Mouse (Mus musculus) intestine, postnatal 0 days (tissue): ENCODE data around the gene Midn. TPM values are rescaled to one million over a fixed set of nuclear protein-coding genes. Genes with fewer than 3 reads are reported as not detected.
A peak's percentile ranks its signal among the peaks of the same experiment; 100 is the strongest.

Experiments
- ATAC-seq: fragments of 200-750 bp; cut with Nextera tagmentation; 2 replicates; pipeline ENCODE4 v1.8.0; 2017; ENCODE audit warnings: mild to moderate bottlenecking, moderate TSS enrichment, moderate library complexity
- H3K27ac ChIP-seq: fragments of 300-500 bp; sonication (generic); 2 replicates; pipeline ENCODE4 v1.5.1; 2014; ENCODE audit warnings: mild to moderate bottlenecking, low read depth, low read length, moderate library complexity
- H3K27me3 ChIP-seq: fragments of 300-500 bp; sonication (generic); replicated peaks from 2 replicates; pipeline ENCODE4 v1.6.1; 2014; ENCODE audit warnings: low read length, mixed read lengths; ENCODE audit not compliant: control insufficient read depth, insufficient read depth
- H3K36me3 ChIP-seq: fragments of 300-500 bp; sonication (generic); 2 replicates; pipeline ENCODE4 v1.6.1; 2014; ENCODE audit warnings: mild to moderate bottlenecking, moderate library complexity; ENCODE audit not compliant: control insufficient read depth, insufficient read depth
- H3K4me1 ChIP-seq: fragments of 300-500 bp; sonication (generic); replicated peaks from 2 replicates; pipeline ENCODE4 v1.6.1; 2014; ENCODE audit warnings: antibody characterized with exemption, low read length, mixed read lengths; ENCODE audit not compliant: control insufficient read depth, insufficient read depth
- H3K4me2 ChIP-seq: fragments of 300-500 bp; sonication (generic); replicated peaks from 2 replicates; pipeline ENCODE4 v1.6.1; 2014; ENCODE audit warnings: low read depth, mild to moderate bottlenecking, moderate library complexity
- H3K4me3 ChIP-seq: fragments of 300-500 bp; sonication (generic); 2 replicates; pipeline ENCODE4 v1.5.1; 2014; ENCODE audit warnings: low read depth, low read length
- H3K9ac ChIP-seq: fragments of 300-500 bp; sonication (generic); 2 replicates; pipeline ENCODE4 v1.6.1; 2014; ENCODE audit warnings: mild to moderate bottlenecking, low read depth, low read length
- H3K9me3 ChIP-seq: fragments of 300-500 bp; sonication (generic); 2 replicates; pipeline ENCODE4 v1.6.1; 2016; ENCODE audit warnings: mixed run types; ENCODE audit not compliant: control insufficient read depth
- CTCF ChIP-seq: sonication (generic); IDR thresholded peaks from 2 replicates; pipeline ENCODE4 v1.5.1; 2016; ENCODE audit warnings: low read depth, mild to moderate bottlenecking, control low read depth, antibody characterized with exemption, moderate library complexity
- WGBS: fragments of 180-500 bp; shearing (Covaris S2); extraction: QIAGEN DNeasy Blood & Tissue Kit; methylation state at CpG from one replicate; pipeline ENCODE4 v1.1.7; 2014; 5-methylcytosine and 5-hydroxymethylcytosine counted together
- polyA plus RNA-seq: library from polyadenylated mRNA; unstranded; fragments of >200 nt; fragmentation: Nextera tagmentation; extraction: Ambion mirVana; gene quantifications from 2 replicates; pipeline ENCODE4 v1.2.1, GENCODE M21; 2015

The Midn gene
- polyA plus RNA-seq, 1 experiment from 2014 or later = 19.5 TPM

GRCm38 (mm10) chr10:80175536-80176269 lies 27.6 kb downstream of the Midn start:
- H3K4me2 ChIP-seq = no peak overlapping the region
- no peaks in the 10 kb centered on the region for H3K9me3 ChIP-seq
- 32% methylated on average over 4 of the region's 4 CpGs for WGBS
- no peak overlapping the region for H3K4me3 ChIP-seq
- H3K27ac ChIP-seq = no peak overlapping the region
- no peaks in the 10 kb centered on the region for H3K4me1 ChIP-seq
- H3K27me3 ChIP-seq = no peaks in the 10 kb centered on the region
- no peak for ATAC-seq
- peaks cover 18% of the 10 kb centered on the region for H3K36me3 ChIP-seq
- no peak overlapping the region for H3K9ac ChIP-seq
- TF ChIP-seq CTCF = peak; percentile 80

- ATAC-seq = no peak
- 78% methylated on average over 5 of the region's 5 CpGs for WGBS
Observed at GRCm38 (mm10) chr10:80176270-80176834, 28.3 kb downstream of the Midn start.

DNA sequence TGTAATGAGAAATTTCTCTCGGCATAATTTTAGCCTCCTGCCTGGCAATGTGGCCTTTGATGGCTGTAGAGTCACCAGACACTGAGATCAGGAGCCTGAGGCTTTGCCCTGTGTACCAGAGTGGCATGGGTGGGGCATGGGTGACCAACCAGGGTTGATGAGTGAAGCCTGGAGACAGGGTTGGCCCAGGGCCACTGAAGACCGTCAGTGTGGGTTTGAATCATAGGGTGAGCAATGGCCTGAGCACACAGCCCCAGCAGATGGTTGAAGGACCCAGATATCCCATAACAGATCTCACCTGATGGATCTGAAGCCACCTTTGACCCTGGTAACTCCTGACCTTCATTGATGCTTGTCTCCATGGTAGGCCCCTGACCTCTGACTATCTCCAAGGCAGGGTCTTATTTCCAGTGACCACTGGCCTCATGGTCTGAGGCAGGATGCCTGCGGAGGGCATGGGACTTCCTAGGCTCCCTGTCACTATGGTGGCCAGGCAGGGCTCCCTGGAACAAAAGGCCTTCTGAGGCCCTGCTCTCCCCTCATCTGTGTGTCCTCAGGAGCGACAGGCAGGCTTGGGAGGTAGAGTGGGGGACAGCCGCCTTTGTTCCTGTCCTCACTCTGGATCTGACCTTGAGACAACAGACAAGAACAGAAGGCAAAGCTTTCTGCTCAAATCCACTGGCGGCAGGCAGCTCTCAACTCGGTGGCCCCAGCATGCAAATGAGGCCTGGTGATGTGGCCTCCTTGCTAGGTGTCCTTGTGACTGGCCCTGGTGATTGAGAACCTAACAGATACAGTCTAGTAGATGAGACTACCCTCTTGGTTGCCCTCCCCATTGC lies 29.6 kb downstream of the Midn start:
- H3K4me1 ChIP-seq = no peaks in the 10 kb centered on the region
- H3K9ac ChIP-seq = no peak overlapping the region
- H3K27me3 ChIP-seq = no peaks in the 10 kb centered on the region
- no peak overlapping the region for H3K4me3 ChIP-seq
- no peak overlapping the region for H3K27ac ChIP-seq
- 0 out of 2 replicates have a peak, but pooled peaks cover 3% of the 10 kb centered on the region for H3K36me3 ChIP-seq
- 67% methylated on average over 7 of the region's 7 CpGs for WGBS
- H3K4me2 ChIP-seq = no peak overlapping the region
- TF ChIP-seq CTCF = no peak
- H3K9me3 ChIP-seq = no peaks in the 10 kb centered on the region
- no peak for ATAC-seq

More at GRCm38 (mm10) chr10:80176270-80176834, 28.3 kb downstream of the Midn start:
- H3K9ac ChIP-seq = no peak overlapping the region
- no peak overlapping the region for H3K27ac ChIP-seq
- no peak overlapping the region for H3K4me2 ChIP-seq
- H3K36me3 ChIP-seq = peaks cover 12% of the 10 kb centered on the region
- no peaks in the 10 kb centered on the region for H3K27me3 ChIP-seq
- TF ChIP-seq CTCF = no peak
- H3K9me3 ChIP-seq = no peaks in the 10 kb centered on the region
- H3K4me1 ChIP-seq = no peaks in the 10 kb centered on the region
- H3K4me3 ChIP-seq = no peak overlapping the region

- H3K27ac ChIP-seq = no peak within 1 kb of the TSS
- H3K9ac ChIP-seq = peak within 1 kb of the TSS; percentile 57
- WGBS = 3% methylated on average over 55 of the region's 106 CpGs
- no peaks in the 10 kb centered on the region for H3K27me3 ChIP-seq
- H3K36me3 ChIP-seq = no peaks in the 10 kb centered on the region
- peak; percentile 14; the same call in 1 of the 2 replicates for ATAC-seq
- peak within 1 kb of the TSS; percentile 60 for H3K4me3 ChIP-seq
- TF ChIP-seq CTCF = peak; percentile 22; the same call in 1 of the 2 replicates
- H3K4me1 ChIP-seq = no peaks in the 10 kb centered on the region
- no peaks in the 10 kb centered on the region for H3K9me3 ChIP-seq
- peak within 1 kb of the TSS; percentile 86 for H3K4me2 ChIP-seq
Observed at GRCm38 (mm10) chr10:80179068-80180051, 31.3 kb downstream of the Midn start, which contains the start of gene Efna2. Gene Efna2 (plus strand): TSS chr10:80179482.

- H3K27me3 ChIP-seq = no peaks in the 10 kb centered on the region
- H3K4me2 ChIP-seq = peak overlapping the region; percentile 86
- 0 out of 2 replicates have a peak overlapping the region, but pooled peaks have one; percentile 57 for H3K9ac ChIP-seq
- no peak for ATAC-seq
- no peaks in the 10 kb centered on the region for H3K36me3 ChIP-seq
- no peaks in the 10 kb centered on the region for H3K4me1 ChIP-seq
- no peak for TF ChIP-seq CTCF
- H3K4me3 ChIP-seq = peak overlapping the region; percentile 60
- WGBS = 50% methylated on average over 6 of the region's 6 CpGs
- H3K27ac ChIP-seq = no peak overlapping the region
- H3K9me3 ChIP-seq = no peaks in the 10 kb centered on the region
Observed at GRCm38 (mm10) chr10:80180288-80180687, 32.2 kb downstream of the Midn start.
